Mouse (Mus musculus) CD8-positive naive resting alpha-beta T cell, adult 2 months (primary cell): Measurements from ENCODE around the gene Cabp4.
"Not testable (repeated sequence)": the region's sequence is repeated elsewhere in the genome, so short reads cannot be mapped to it uniquely, and the experiment has no call there.

ENCODE experiments used
- DNase-seq, 2 experiments: peaks; one replicate each; pipeline ENCODE4 v3.0.0; 2022; ENCODE audit warnings: low read depth in 2 of 2, low spot score in 2 of 2

Gene Cabp4

GRCm38 (mm10) chr19:4125268-4125667 lies 18.6 kb downstream of the Cabp4 start:
- DNase-seq: not testable (repeated sequence)

- DNase-seq: no peak
Observed at GRCm38 (mm10) chr19:4124432-4124831, 19.4 kb downstream of the Cabp4 start.

- DNase-seq: no peak
Observed at GRCm38 (mm10) chr19:4122411-4123370, 21.1 kb downstream of the Cabp4 start.

- not testable (repeated sequence) for DNase-seq
Observed at GRCm38 (mm10) chr19:4121896-4122295, 21.9 kb downstream of the Cabp4 start.

- DNase-seq: peak; percentile 96 to 99
Observed at GRCm38 (mm10) chr19:4121097-4121805, 22.6 kb downstream of the Cabp4 start.

- no peak for DNase-seq
Observed at GRCm38 (mm10) chr19:4120496-4120895, 23.3 kb downstream of the Cabp4 start.

- DNase-seq: peak; percentile 68 to 72
Observed at GRCm38 (mm10) chr19:4119716-4120487, 23.9 kb downstream of the Cabp4 start.

- DNase-seq: no peak
Observed at GRCm38 (mm10) chr19:4118350-4118749, 25.5 kb downstream of the Cabp4 start.

- no peak for DNase-seq
Observed at GRCm38 (mm10) chr19:4117006-4117405, 26.8 kb downstream of the Cabp4 start.

- DNase-seq: no peak
Observed at GRCm38 (mm10) chr19:4115816-4116215, 28.0 kb downstream of the Cabp4 start.

- no peak for DNase-seq
Observed at GRCm38 (mm10) chr19:4115144-4115543, 28.7 kb downstream of the Cabp4 start.

- DNase-seq: no peak
Observed at GRCm38 (mm10) chr19:4114551-4114950, 29.3 kb downstream of the Cabp4 start.

- peak; percentile 57 to 60 for DNase-seq
Observed at GRCm38 (mm10) chr19:4113806-4114230, 30.0 kb downstream of the Cabp4 start.

GRCm38 (mm10) chr19:4113186-4113805 lies 30.5 kb downstream of the Cabp4 start:
- DNase-seq: no peak

GRCm38 (mm10) chr19:4112063-4112960 lies 31.5 kb downstream of the Cabp4 start:
- no peak for DNase-seq

- DNase-seq: no peak
Observed at GRCm38 (mm10) chr19:4108535-4108934, 35.3 kb downstream of the Cabp4 start.

- DNase-seq: no peak
Observed at GRCm38 (mm10) chr19:4106654-4107053, 37.2 kb downstream of the Cabp4 start.

GRCm38 (mm10) chr19:4104675-4105194 lies 39.1 kb downstream of the Cabp4 start:
- DNase-seq: no peak

GRCm38 (mm10) chr19:4103792-4104191 lies 40.0 kb downstream of the Cabp4 start:
- DNase-seq: no peak

GRCm38 (mm10) chr19:4103294-4103693 lies 40.5 kb downstream of the Cabp4 start:
- no peak for DNase-seq
